Mouse (Mus musculus): ENCODE results near the gene Cdk14. TPM values are rescaled to one million over a fixed set of nuclear protein-coding genes. Genes with fewer than 3 reads are reported as not detected.

Gene Cdk14
- total and polyA plus RNA-seq, 2 experiments from 2014 or later: 34.8 to 54.0 TPM

GRCm38 (mm10) chr5:5128852-5129251 lies 291.3 kb downstream of the Cdk14 start:
- ATAC-seq: no peak
- no peak overlapping the region for H3K9ac ChIP-seq
- WGBS: 41% methylated on average over 1 of the region's 1 CpGs

GRCm38 (mm10) chr5:5124645-5125044 lies 295.5 kb downstream of the Cdk14 start:
- H3K9me3 ChIP-seq (ENCODE audit: low read length): no peaks in the 10 kb centered on the region
- H3K4me3 ChIP-seq (ENCODE audit: low read depth, low read length): no peak overlapping the region
- WGBS: 92% methylated on average over 4 of the region's 4 CpGs
- H3K4me2 ChIP-seq (ENCODE audit: low read depth): no peak overlapping the region
- ATAC-seq (no peak), DNase-seq (no peak)
- no peak overlapping the region for H3K27ac ChIP-seq (ENCODE audit: low read depth, low read length)
- H3K27me3 ChIP-seq (ENCODE audit: insufficient read depth, low read length): no peaks in the 10 kb centered on the region
- no peak overlapping the region for H3K9ac ChIP-seq
- H3K36me3 ChIP-seq (ENCODE audit: insufficient read depth): no peaks in the 10 kb centered on the region
- no peak for TF ChIP-seq CTCF (IDR thresholded peaks at IDR 0.05; ENCODE audit: low read depth)
- no peaks in the 10 kb centered on the region for H3K4me1 ChIP-seq (ENCODE audit: insufficient read depth)

More at GRCm38 (mm10) chr5:5128852-5129251, 291.3 kb downstream of the Cdk14 start:
- H3K4me2 ChIP-seq (ENCODE audit: low read depth): no peak overlapping the region
- no peak overlapping the region for H3K27ac ChIP-seq (ENCODE audit: low read depth, low read length)
- no peaks in the 10 kb centered on the region for H3K36me3 ChIP-seq (ENCODE audit: insufficient read depth)
- DNase-seq: no peak
- H3K4me3 ChIP-seq (ENCODE audit: low read depth, low read length): no peak overlapping the region
- H3K4me1 ChIP-seq (ENCODE audit: insufficient read depth): no peaks in the 10 kb centered on the region
- no peaks in the 10 kb centered on the region for H3K9me3 ChIP-seq (ENCODE audit: low read length)
- no peak for TF ChIP-seq CTCF (IDR thresholded peaks at IDR 0.05; ENCODE audit: low read depth)
- H3K27me3 ChIP-seq (ENCODE audit: insufficient read depth, low read length): no peaks in the 10 kb centered on the region

DNA sequence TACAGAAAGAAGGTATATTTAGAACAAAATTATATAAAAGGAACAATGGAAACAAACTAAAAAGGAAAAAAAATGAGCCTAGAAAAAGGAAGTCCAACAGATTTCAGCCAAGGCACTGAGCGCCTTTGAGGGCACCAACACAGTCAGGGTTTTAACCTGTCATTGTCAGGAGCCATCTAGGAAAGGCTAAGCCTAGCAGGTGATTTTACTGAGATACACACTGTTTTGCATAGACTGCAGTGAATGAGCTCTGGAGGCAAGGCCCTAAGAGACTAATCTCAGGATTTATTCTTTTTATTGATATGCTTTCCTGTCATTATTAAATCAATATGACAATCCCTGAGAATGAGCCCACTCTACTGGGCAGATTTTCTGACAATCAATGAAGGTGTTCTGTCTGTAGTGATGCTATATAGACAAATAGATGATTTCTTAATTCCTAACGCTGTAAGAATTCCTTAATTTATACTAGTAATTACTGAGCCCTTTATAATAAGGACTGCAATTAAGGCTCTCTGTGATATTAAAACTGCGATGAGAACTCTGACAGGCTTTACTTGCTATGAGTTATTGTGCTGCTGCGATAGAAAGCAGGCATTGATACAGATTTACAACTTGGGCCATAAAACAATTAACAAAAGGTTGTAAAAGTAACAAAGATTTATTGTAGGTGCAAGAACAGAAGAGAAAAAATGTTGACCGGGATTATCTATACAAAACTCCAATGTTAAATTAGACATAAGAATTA lies 303.2 kb downstream of the Cdk14 start:
- H3K4me1 ChIP-seq (ENCODE audit: insufficient read depth): 0 out of 2 replicates have a peak, but pooled peaks cover 4% of the 10 kb centered on the region
- no peaks in the 10 kb centered on the region for H3K27me3 ChIP-seq (ENCODE audit: insufficient read depth, low read length)
- H3K27ac ChIP-seq (ENCODE audit: low read depth, low read length): no peak overlapping the region
- H3K9me3 ChIP-seq (ENCODE audit: low read length): no peaks in the 10 kb centered on the region
- DNase-seq (no peak), ATAC-seq (no peak)
- no peak for TF ChIP-seq CTCF (IDR thresholded peaks at IDR 0.05; ENCODE audit: low read depth)
- WGBS: 57% methylated on average over 5 of the region's 5 CpGs
- H3K36me3 ChIP-seq (ENCODE audit: insufficient read depth): no peaks in the 10 kb centered on the region
- H3K4me2 ChIP-seq (ENCODE audit: low read depth): no peak overlapping the region
- no peak overlapping the region for H3K9ac ChIP-seq
- no peak overlapping the region for H3K4me3 ChIP-seq (ENCODE audit: low read depth, low read length)

GRCm38 (mm10) chr5:5115546-5115945 lies 304.6 kb downstream of the Cdk14 start:
- no peak overlapping the region for H3K9ac ChIP-seq
- no peak overlapping the region for H3K4me3 ChIP-seq (ENCODE audit: low read depth, low read length)
- DNase-seq: no peak
- H3K4me1 ChIP-seq (ENCODE audit: insufficient read depth): 0 out of 2 replicates have a peak, but pooled peaks cover 4% of the 10 kb centered on the region
- H3K36me3 ChIP-seq (ENCODE audit: insufficient read depth): no peaks in the 10 kb centered on the region
- no peak overlapping the region for H3K27ac ChIP-seq (ENCODE audit: low read depth, low read length)
- H3K27me3 ChIP-seq (ENCODE audit: insufficient read depth, low read length): no peaks in the 10 kb centered on the region
- WGBS: 71% methylated on average over 1 of the region's 1 CpGs
- no peaks in the 10 kb centered on the region for H3K9me3 ChIP-seq (ENCODE audit: low read length)
- no peak overlapping the region for H3K4me2 ChIP-seq (ENCODE audit: low read depth)
- no peak for TF ChIP-seq CTCF (IDR thresholded peaks at IDR 0.05; ENCODE audit: low read depth)
- ATAC-seq: no peak

- Histone ChIP-seq H3K4me3 (ENCODE audit: low read depth, low read length) (no peak overlapping the region), H3K27me3 (ENCODE audit: insufficient read depth, low read length) (no peaks in the 10 kb centered on the region), H3K27ac (ENCODE audit: low read depth, low read length) (no peak overlapping the region), H3K36me3 (ENCODE audit: insufficient read depth) (no peaks in the 10 kb centered on the region), H3K4me1 (ENCODE audit: insufficient read depth) (no peaks in the 10 kb centered on the region), H3K9me3 (ENCODE audit: low read length) (no peaks in the 10 kb centered on the region), H3K9ac (no peak overlapping the region), H3K4me2 (ENCODE audit: low read depth) (no peak overlapping the region)
- no peak for TF ChIP-seq CTCF (IDR thresholded peaks at IDR 0.05; ENCODE audit: low read depth)
- 52% methylated on average over 3 of the region's 3 CpGs for WGBS
- DNase-seq (no peak), ATAC-seq (no peak)
These were observed 310.5 kb downstream of the Cdk14 start for GRCm38 (mm10) chr5:5109621-5110020.

- Histone ChIP-seq H3K4me1 (ENCODE audit: insufficient read depth) (no peaks in the 10 kb centered on the region), H3K9ac (no peak overlapping the region), H3K4me2 (ENCODE audit: low read depth) (no peak overlapping the region), H3K36me3 (ENCODE audit: insufficient read depth) (no peaks in the 10 kb centered on the region), H3K27ac (ENCODE audit: low read depth, low read length) (no peak overlapping the region), H3K9me3 (ENCODE audit: low read length) (no peaks in the 10 kb centered on the region), H3K4me3 (ENCODE audit: low read depth, low read length) (no peak overlapping the region), H3K27me3 (ENCODE audit: insufficient read depth, low read length) (no peaks in the 10 kb centered on the region)
- DNase-seq (no peak), ATAC-seq (no peak)
- no peak for TF ChIP-seq CTCF (IDR thresholded peaks at IDR 0.05; ENCODE audit: low read depth)
- 91% methylated on average over 3 of the region's 3 CpGs for WGBS
These were observed 311.1 kb downstream of the Cdk14 start for GRCm38 (mm10) chr5:5109017-5109416.

GRCm38 (mm10) chr5:5096248-5096915 lies 323.7 kb downstream of the Cdk14 start:
- DNase-seq (no peak), ATAC-seq (no peak)
- Histone ChIP-seq H3K4me1 (ENCODE audit: insufficient read depth) (no peaks in the 10 kb centered on the region), H3K4me3 (ENCODE audit: low read depth, low read length) (no peak overlapping the region), H3K27ac (ENCODE audit: low read depth, low read length) (no peak overlapping the region), H3K27me3 (ENCODE audit: insufficient read depth, low read length) (no peaks in the 10 kb centered on the region), H3K9me3 (ENCODE audit: low read length) (no peaks in the 10 kb centered on the region), H3K36me3 (ENCODE audit: insufficient read depth) (no peaks in the 10 kb centered on the region), H3K4me2 (ENCODE audit: low read depth) (no peak overlapping the region), H3K9ac (no peak overlapping the region)
- WGBS: 49% methylated on average over 3 of the region's 3 CpGs
- TF ChIP-seq CTCF (IDR thresholded peaks at IDR 0.05; ENCODE audit: low read depth): no peak
